Mouse (Mus musculus) spleen, adult 18-20 months (tissue): ENCODE measurements at regions not wholly inside any gene's neighbourhood (a gene's known extent, or its start where the extent isn't known, plus 50 kb on each side); places are given as distances from the start of the nearest gene placed in this dataset.

Experiments
- DNase-seq, 2 experiments: peaks; one replicate each; pipeline ENCODE4 v3.0.0; 2022; ENCODE audit warnings: mixed read lengths in 2 of 2

DNA sequence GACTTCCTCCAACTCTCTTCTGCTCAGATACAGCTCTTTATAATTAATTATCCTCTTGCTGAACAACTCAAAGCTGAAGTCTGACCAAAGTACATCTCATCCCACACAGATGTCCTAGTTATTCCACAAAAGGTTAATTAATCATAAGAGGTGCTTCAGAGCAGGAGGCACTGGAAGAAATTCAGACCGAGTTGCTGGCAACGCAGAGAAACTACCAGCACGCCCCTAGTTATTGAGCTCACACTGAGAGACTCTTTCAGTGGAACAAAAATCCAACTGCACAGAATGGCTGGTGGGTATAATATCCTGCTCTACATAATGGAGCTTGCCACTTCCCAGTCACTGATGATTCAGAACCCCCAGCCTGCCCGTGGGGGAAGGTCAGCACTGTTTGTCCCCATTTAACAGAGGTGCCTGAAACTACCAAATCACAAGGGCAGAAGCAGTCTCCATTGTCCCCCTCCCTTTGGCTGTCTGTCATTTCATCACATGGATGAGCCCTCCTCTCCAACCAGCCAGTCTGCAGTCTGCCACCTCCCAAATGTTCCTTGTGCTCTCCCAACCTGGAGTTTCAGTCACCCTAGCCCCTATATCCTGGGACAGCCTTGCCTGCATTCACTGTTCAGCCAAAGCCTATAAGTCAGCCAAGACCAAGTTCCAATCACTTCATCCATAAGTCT, 170.3 kb upstream of the Creb1 start:
- DNase-seq = no peak

DNA sequence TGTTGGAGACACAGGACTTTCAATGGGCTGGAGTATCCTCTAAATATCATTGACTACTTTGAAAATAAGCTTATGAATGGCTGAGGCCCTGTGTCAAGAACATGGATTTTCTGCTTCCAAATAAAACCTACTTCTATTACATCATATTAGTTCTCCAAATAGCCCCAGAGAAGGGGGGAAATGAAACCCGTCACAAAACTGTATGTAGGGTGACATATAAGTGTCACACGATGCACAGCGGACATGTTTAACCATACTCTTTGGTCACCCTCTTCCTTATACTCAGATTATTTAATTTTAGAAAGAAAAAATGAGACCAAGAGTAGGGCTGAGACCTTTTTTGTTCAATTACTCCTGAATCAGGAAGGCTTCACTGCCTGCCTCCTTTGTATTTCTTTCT, 189.2 kb upstream of the Creb1 start:
- no peak for DNase-seq

- DNase-seq = no peak
These were observed 190.8 kb upstream of the Creb1 start for GRCm38 (mm10) chr1:64341596-64341995.

GRCm38 (mm10) chr1:64338575-64338961, 193.9 kb upstream of the Creb1 start:
- no peak for DNase-seq

DNA sequence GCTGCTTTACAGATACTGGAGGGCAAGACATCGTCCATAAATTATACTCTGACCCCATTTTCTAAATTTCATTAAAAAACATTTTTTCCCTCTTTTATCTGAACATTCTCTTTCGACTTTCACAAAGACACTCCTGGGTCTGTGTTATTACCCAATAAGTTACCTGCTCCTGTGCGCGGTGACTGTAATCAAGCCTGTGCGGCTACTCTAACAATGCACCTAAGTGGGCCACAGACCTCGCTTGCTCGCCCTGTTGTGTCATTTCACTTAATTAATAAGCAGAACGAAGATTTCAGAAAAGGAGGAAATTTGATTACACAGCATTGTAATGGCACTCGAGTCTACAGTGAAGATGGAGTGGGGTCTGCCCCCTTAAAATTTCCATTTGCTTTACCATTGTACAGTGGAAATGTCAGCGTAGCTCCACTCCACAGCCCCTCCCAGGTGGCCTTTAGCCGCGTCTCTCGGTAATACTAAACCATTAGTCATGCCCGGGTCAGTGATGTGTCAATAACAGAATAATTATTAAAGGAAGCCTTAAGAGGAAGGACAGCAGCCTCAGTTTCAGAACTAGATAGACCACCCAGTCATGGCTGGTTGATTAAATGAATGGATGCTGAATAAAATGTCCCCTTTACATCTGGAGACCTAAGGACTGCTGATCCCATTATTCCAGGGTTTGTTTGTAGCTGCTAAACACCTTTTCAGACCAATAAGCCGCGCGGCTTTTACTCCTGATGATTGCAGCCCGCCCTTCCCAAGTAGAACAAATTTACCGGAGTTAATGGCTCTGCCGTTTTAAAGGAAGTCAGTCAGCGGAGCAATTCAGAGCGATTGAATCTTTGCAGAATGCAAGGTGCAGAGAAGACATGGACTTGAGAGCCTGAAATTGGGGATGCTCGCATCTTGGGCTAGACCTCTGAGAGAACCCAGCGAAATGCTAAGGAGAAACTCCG, 194.5 kb upstream of the Creb1 start:
- DNase-seq = no peak

- no peak for DNase-seq
These were observed 200.9 kb upstream of the Creb1 start for GRCm38 (mm10) chr1:64331566-64331965.

DNA sequence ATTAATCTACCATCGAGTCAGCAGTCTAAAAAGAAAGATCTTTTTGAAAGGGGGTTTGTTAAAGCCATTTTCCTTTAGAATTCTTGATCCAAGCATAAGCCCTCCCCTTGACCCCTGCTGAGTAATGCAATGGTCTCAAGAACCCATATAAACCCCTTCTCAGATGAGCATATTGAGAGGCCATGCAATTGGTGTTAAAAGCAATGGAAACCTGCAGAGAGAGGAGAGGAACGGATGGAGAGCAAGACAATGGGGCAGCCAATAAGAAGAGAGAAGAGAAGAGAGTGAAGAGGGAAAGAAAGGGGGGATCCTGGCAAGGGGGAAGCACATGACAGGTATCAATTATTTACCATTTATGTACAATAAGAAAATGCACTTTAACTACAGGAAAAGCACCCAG, 201.7 kb upstream of the Creb1 start:
- DNase-seq = no peak

- DNase-seq = no peak
These were observed 200.1 kb upstream of the Klf7 start for GRCm38 (mm10) chr1:64322197-64322596.

DNA sequence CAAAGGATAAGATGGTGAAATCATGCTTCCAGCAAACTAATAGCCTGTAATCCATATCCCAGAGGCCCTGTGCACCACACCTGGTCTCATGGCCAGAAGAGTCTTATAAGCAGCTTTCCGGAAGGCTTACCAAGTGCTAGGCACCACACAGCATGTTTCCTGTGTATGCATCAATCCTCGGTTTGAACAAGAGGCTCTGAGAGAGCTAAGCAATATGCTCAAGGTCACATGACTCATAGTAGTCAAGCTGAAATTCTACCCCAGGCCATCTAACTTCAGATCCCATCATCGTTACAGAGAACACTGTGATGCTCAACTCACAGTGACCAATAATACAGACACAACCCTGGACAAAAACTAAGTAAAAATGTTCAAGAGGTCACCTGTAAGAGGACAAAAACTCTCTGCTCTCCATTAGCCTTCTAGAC, 197.1 kb upstream of the Klf7 start:
- DNase-seq = no peak

GRCm38 (mm10) chr1:64318440-64319154, 196.5 kb upstream of the Klf7 start:
- no peak for DNase-seq

GRCm38 (mm10) chr1:64317032-64317636, 195.1 kb upstream of the Klf7 start:
- DNase-seq = no peak

DNA sequence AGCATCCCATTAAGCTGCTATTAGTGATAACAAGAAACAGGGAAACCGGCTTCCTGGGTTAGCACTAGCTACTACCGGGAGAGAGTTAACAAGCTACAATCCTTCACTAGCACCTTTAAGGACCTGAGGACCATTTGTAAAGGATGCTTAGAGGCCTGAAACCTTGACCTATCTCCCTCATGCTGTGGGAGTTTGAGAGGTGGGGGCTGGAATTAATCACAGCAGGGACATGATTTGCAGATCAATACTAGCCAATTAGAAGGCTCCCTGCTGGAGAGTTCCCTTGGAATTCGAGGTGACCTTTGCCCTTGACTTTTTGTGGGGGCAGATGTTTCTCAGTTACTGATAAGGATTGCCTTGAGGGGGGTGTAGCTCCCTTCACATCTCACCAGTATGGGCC, 189.3 kb upstream of the Klf7 start:
- DNase-seq = no peak

DNA sequence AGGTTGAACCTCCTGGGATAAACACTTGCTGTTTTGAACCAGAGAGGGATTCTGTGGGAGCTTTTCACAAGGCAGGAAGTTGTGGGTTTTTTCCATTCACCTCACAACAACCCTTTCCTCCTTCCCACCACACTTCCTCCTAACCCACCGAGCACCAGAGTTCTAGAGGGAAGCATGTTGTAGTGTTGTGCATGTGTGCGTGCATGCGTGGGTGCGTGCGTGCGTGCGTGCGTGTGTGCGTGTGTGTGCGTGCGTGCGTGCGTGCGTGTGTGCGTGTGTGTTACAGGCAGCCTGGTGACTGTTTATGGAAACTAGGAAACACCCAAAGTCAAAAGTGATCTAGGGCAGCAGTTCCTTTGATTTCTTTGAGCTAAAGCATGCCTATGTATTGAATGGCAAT, 186.5 kb upstream of the Klf7 start:
- DNase-seq = no peak

DNA sequence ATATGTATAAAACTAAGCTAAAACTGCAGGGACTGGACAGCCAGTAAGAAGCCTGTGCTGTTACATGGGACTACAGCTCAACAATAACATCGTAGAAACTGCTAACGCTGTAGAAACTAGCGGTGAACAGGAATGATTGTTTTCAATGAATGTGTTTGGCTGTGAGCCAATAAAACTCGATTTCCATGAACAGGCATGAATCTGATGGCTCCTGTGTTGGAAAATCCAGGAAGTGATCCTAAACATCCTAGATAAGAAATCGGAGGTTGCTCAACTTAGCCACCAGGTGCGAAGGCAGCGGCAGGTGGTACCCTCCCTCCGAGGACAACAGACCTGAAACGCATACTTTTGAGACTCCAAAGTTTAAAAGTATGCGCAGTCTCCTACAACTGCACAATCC, 186.0 kb upstream of the Klf7 start:
- no peak for DNase-seq

- no peak for DNase-seq
These were observed 183.5 kb upstream of the Klf7 start for GRCm38 (mm10) chr1:64305427-64306213.

DNA sequence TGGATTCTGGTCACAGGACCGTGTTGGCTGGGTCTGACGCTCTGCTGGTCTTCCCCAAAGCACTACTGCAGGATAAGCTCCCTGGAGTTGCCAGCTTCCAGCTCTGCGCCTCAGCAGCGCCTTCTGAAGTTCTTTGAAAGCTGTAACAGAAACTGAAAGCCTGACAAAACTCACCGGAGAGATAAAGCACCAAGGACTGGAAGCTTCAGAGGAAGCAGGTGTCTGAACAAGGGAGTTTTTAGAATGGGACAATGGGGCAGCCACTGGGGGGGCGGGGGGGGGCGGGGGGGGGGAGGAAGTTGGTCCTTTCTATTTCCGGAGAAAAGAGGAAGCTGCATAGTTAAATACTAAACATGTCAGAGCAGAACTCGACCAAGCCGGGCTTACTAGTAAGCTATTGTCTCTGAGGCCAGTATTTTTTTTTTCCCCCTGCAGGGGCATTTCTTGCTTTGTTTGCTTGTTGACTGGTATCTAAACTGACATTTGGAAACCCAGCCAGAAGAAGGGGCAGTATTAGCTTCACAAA, 180.8 kb upstream of the Klf7 start:
- DNase-seq = peak; percentile 26 to 51

DNA sequence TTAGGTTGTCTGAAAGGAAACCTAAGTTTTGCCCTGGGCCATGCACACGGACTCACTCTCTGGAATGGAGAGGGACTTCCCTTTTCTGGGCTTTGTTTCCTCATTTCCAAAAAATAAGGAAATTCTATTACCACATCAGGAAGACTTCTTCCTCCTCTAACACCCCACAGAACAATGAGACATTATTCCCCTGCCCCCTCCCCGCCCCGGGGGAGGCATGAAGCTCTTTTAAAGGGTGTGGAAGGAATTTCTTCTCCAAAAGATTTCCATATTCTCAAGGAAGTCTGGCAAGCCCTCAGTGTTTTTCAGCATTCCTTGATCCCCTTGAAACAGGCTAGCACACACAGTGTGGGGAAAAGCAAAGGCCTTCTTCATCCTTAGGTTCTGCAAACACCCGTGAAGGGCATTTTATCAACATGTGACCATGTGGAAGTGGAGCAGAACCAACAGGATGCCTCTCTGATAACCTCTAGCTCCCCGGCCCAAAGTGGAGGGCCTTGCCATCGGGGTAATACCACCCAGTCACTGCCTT, 179.5 kb upstream of the Klf7 start:
- DNase-seq = no peak

GRCm38 (mm10) chr1:64300951-64301529, 179.0 kb upstream of the Klf7 start:
- DNase-seq = no peak

DNA sequence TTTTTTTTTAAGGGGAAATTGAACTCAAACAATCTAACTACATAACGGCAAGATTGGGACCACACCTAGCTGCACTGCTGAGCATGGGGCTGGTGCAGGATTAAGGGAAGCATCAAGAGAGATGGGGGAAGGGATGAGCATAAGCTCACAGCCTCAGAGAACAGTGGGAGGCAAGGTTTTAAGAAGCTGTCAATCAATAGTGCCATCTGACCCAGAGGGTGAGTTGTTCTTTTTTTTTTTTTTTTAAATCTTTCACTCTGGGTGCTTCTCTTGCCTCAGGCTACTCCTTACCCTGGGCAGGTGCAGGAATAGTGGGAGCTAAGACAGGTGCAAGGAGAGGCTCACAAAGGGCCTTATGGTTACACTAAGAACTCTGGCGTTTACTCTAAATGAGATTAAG, 176.9 kb upstream of the Klf7 start:
- no peak for DNase-seq

- DNase-seq = no peak
These were observed 176.1 kb upstream of the Klf7 start for GRCm38 (mm10) chr1:64298188-64298587.

GRCm38 (mm10) chr1:64297343-64297742, 175.3 kb upstream of the Klf7 start:
- DNase-seq = no peak
